Mouse (Mus musculus): Measurements from ENCODE around the gene Gar1.

- TF ChIP-seq POLR2A (IDR thresholded peaks at IDR 0.05; ENCODE audit: borderline replicate concordance, insufficient read depth, low read length) = no peak
- TF ChIP-seq CTCF (IDR thresholded peaks at IDR 0.05; ENCODE audit: borderline replicate concordance, insufficient read depth, low read depth, low read length) = no peak
These were observed 5.8 kb upstream of the Gar1 start for GRCm38 (mm10) chr3:129836965-129837364.
